Mouse (Mus musculus) hindbrain, postnatal 0 days (tissue): ENCODE measurements at regions not wholly inside any gene's neighbourhood (a gene's known extent, or its start where the extent isn't known, plus 50 kb on each side); places are given as distances from the start of the nearest gene placed in this dataset.

Experiments
- ATAC-seq: fragments of 200-750 bp; cut with Nextera tagmentation; 2 replicates; pipeline ENCODE4 v1.8.0; 2017; ENCODE audit warnings: mild to moderate bottlenecking, moderate TSS enrichment, moderate library complexity
- DNase-seq: peaks from one replicate; pipeline ENCODE4 v3.0.0-alpha.2; 2015; ENCODE audit warnings: low spot score
- H3K27ac ChIP-seq: fragments of 300-500 bp; sonication (generic); 2 replicates; pipeline ENCODE4 v1.5.1; 2014; ENCODE audit warnings: mild to moderate bottlenecking
- H3K27me3 ChIP-seq: fragments of 300-500 bp; sonication (generic); 2 replicates; pipeline ENCODE4 v1.6.1; 2014; ENCODE audit warnings: low read length, mixed read lengths; ENCODE audit not compliant: insufficient read depth
- H3K36me3 ChIP-seq: fragments of 300-500 bp; sonication (generic); 2 replicates; pipeline ENCODE4 v1.6.1; 2014; ENCODE audit warnings: low read length, mixed read lengths; ENCODE audit not compliant: insufficient read depth
- H3K4me1 ChIP-seq: fragments of 300-500 bp; sonication (generic); 2 replicates; pipeline ENCODE4 v1.6.1; 2014; ENCODE audit warnings: antibody characterized with exemption, low read length, mixed read lengths; ENCODE audit not compliant: insufficient read depth
- H3K4me2 ChIP-seq: fragments of 300-500 bp; sonication (generic); 2 replicates; pipeline ENCODE4 v1.6.1; 2014; ENCODE audit warnings: low read depth, mild to moderate bottlenecking, low read length, moderate library complexity, mixed read lengths
- H3K4me3 ChIP-seq: fragments of 300-500 bp; sonication (generic); 2 replicates; pipeline ENCODE4 v1.5.1; 2014; ENCODE audit warnings: low read length
- H3K9ac ChIP-seq: fragments of 300-500 bp; sonication (generic); replicated peaks from 2 replicates; pipeline ENCODE4 v1.6.1; 2014; ENCODE audit warnings: mild to moderate bottlenecking, low read length, moderate library complexity, mixed read lengths
- H3K9me3 ChIP-seq: fragments of 300-500 bp; sonication (generic); 2 replicates; pipeline ENCODE4 v1.6.1; 2016; ENCODE audit warnings: low read length, mixed read lengths
- CTCF ChIP-seq: IDR thresholded peaks from 2 replicates; pipeline ENCODE4 v1.5.1; 2016; ENCODE audit warnings: antibody characterized with exemption, control low read depth, low read depth
- WGBS: fragments of 180-500 bp; shearing (Covaris S2); extraction: QIAGEN DNeasy Blood & Tissue Kit; methylation state at CpG from one replicate; pipeline ENCODE4 v1.1.7; 2014; 5-methylcytosine and 5-hydroxymethylcytosine counted together

DNA sequence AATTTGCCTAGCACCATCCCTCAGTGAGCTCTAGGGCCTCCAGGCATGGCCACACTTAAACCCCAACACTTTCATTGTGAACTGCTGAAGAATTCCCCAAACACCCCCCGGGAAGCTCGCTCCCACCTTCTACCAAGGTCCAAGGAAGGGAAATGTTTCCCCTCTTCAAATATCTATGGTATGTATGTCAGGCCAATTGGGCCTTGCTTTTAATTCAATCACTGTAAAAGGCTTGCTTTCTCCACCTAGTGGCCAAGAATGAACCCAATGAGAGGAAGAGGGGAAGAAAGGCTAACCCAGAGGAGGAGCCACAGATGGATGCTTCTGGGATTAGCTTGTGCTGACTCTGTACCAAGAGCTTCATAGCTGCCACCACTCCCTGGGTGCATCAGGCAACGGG is 336.3 kb upstream of the Tgfbr2 start:
- TF ChIP-seq CTCF, result peak; percentile 65
- Histone ChIP-seq H3K4me1 (no peaks in the 10 kb centered on the region), H3K9ac (no peak overlapping the region), H3K4me2 (no peak overlapping the region), H3K9me3 (no peaks in the 10 kb centered on the region), H3K27ac (no peak overlapping the region), H3K36me3 (no peaks in the 10 kb centered on the region), H3K27me3 (no peaks in the 10 kb centered on the region), H3K4me3 (no peak overlapping the region)
- 58% methylated on average over 3 of the region's 3 CpGs for WGBS
- DNase-seq, result peak; percentile 51
- no peak for ATAC-seq

DNA sequence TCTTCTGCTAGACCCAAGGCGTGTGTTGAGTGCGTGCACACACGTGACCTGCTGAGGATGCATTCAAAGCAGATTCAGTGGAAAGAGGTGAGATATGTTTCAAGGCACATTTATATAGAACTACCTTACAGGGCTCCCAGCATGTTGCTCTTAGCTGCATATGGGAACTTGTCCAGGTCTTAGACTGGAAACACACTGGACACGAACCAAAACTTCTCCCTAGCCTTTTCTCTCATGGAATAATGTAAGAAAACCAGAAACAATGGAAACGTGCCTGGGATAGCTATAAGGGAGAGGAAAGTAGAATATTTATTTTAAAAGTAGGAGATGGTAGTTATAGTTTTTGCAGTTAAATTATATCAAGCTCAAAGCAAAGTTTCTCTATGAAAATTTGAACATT is 332.6 kb upstream of the Tgfbr2 start:
- Histone ChIP-seq H3K27ac (no peak overlapping the region), H3K36me3 (no peaks in the 10 kb centered on the region), H3K9me3 (no peaks in the 10 kb centered on the region), H3K9ac (no peak overlapping the region), H3K4me3 (no peak overlapping the region), H3K27me3 (no peaks in the 10 kb centered on the region), H3K4me1 (no peaks in the 10 kb centered on the region), H3K4me2 (no peak overlapping the region)
- no peak for ATAC-seq
- no peak for DNase-seq
- TF ChIP-seq CTCF, result no peak
- WGBS, result 80% methylated on average over 5 of the region's 5 CpGs

DNA sequence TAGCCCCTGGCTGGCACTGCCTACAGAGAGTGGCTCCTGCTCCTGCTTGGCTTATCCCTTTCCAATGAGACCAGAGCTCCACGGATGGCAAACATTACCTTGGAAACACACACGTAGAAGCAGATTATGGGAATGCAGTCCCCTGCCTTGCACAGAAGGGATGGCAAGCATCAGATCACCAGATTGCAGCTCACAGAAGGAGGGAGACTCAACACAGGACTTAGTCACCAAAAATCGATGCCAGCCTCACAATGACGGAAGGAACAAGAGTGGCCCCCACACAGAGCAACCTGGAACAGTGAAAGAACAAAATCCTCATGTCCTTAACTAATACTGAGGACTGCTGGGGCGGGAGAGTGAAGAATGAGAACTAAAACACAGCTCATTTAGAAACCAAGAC is 327.7 kb upstream of the Tgfbr2 start:
- TF ChIP-seq CTCF, result no peak
- peak; percentile 12 for DNase-seq
- Histone ChIP-seq H3K36me3 (no peaks in the 10 kb centered on the region), H3K27me3 (no peaks in the 10 kb centered on the region), H3K4me2 (no peak overlapping the region), H3K9me3 (no peaks in the 10 kb centered on the region), H3K4me1 (no peaks in the 10 kb centered on the region), H3K27ac (no peak overlapping the region), H3K4me3 (no peak overlapping the region), H3K9ac (no peak overlapping the region)
- 0 out of 2 replicates have a peak, but pooled peaks have one; percentile 15 for ATAC-seq
- WGBS, result 42% methylated on average over 5 of the region's 5 CpGs

DNA sequence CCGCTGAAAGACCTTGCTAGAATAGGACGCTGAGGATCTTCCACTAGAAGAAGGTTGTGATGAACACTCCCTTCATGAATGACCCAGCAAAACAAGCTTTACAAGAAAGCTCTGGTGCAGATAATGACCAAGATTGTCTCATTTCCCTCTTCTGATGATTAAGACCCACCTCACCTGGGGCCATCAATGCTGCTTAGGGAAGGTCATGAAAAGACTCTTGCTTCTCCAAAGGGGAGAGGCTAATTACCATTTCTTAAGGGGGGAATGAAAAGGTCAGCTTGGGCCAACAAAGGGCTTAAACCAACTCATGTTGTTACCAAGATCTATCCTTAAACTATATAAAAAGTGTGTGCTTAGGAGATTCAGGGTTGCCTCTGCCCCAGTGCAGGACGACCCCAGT is 325.8 kb upstream of the Tgfbr2 start:
- no peak for TF ChIP-seq CTCF
- no peak overlapping the region for H3K4me2 ChIP-seq
- H3K9ac ChIP-seq, result no peak overlapping the region
- no peak overlapping the region for H3K4me3 ChIP-seq
- ATAC-seq (no peak), DNase-seq (no peak)
- no peaks in the 10 kb centered on the region for H3K9me3 ChIP-seq
- H3K27ac ChIP-seq, result no peak overlapping the region
- no peaks in the 10 kb centered on the region for H3K4me1 ChIP-seq
- H3K27me3 ChIP-seq, result no peaks in the 10 kb centered on the region
- no peaks in the 10 kb centered on the region for H3K36me3 ChIP-seq
- WGBS, result 79% methylated on average over 3 of the region's 3 CpGs

DNA sequence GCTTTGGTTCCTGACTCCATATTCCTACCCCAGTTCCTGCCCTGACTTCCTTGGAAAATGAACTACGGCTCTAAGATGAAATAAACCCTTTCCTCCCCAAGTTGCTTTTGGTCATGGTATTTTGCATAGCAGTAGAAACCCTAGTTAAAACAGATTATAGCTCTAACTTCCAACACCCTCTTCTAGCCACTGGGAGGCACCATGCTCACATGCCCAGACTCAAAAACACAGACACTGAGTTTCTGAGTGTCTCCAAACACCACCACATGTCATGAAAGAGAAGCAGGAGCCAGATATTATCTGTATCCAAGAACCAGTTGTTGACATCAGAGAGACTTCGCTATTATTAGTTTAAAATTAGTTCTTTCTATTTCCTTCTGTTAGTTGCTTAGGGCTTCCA is 316.1 kb upstream of the Tgfbr2 start:
- H3K4me2 ChIP-seq, result no peak overlapping the region
- peak; percentile 26 for TF ChIP-seq CTCF
- ATAC-seq, result no peak
- H3K27me3 ChIP-seq, result no peaks in the 10 kb centered on the region
- H3K9me3 ChIP-seq, result 0 out of 2 replicates have a peak, but pooled peaks cover 3% of the 10 kb centered on the region
- DNase-seq, result peak; percentile 17
- no peak overlapping the region for H3K4me3 ChIP-seq
- no peaks in the 10 kb centered on the region for H3K36me3 ChIP-seq
- 91% methylated on average over 2 of the region's 2 CpGs for WGBS
- H3K27ac ChIP-seq, result no peak overlapping the region
- H3K9ac ChIP-seq, result no peak overlapping the region
- no peaks in the 10 kb centered on the region for H3K4me1 ChIP-seq

DNA sequence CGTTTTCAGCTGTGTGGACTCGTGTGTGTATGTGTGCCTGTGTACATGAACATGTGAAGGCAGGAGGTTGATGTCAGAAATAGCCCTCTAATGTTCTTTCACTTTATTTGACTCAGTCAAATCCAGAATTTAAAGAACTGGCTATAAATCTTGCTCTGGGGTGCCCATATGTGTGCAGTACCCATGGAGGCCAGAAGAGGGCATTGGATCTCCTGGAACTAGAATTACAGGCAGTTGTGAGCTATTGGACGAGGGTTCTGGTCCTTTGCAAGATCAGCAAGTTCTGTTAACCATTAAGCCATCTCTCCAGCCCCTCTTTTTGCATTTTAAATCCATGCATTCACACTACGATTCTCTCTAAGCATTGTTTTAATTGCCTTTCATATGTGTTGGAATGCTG is 314.6 kb upstream of the Tgfbr2 start:
- Histone ChIP-seq H3K4me2 (no peak overlapping the region), H3K9ac (no peak overlapping the region), H3K9me3 (0 out of 2 replicates have a peak, but pooled peaks cover 3% of the 10 kb centered on the region), H3K4me1 (no peaks in the 10 kb centered on the region), H3K36me3 (no peaks in the 10 kb centered on the region), H3K27ac (no peak overlapping the region), H3K27me3 (no peaks in the 10 kb centered on the region), H3K4me3 (no peak overlapping the region)
- peak; percentile 71 for TF ChIP-seq CTCF
- no peak for ATAC-seq
- WGBS, result 58% methylated on average over 4 of the region's 4 CpGs
- peak; percentile 55 for DNase-seq

DNA sequence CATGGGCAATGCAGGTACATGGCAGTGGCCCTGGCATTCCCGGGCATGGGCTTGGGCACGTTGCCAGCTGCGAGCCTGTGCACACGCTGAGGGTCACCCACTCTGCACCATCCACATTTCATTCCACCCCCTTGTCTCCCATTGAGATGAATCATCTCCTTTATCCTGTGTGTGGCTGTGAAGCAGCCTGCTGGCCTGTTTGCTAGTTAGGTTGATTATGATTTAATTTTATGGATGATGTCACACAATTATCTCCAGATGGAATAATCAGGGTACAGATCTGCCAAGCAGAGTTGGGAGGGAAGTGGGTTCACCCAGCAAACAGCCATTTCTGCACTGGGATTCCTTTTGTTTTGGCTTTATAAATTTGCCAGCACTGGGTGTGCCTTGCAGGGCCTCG is 314.1 kb upstream of the Tgfbr2 start:
- no peak for TF ChIP-seq CTCF
- ATAC-seq (peak; percentile 71), DNase-seq (peak; percentile 70)
- no peak overlapping the region for H3K9ac ChIP-seq
- no peak overlapping the region for H3K27ac ChIP-seq
- no peak overlapping the region for H3K4me3 ChIP-seq
- no peaks in the 10 kb centered on the region for H3K36me3 ChIP-seq
- no peak overlapping the region for H3K4me2 ChIP-seq
- no peaks in the 10 kb centered on the region for H3K27me3 ChIP-seq
- WGBS, result 43% methylated on average over 5 of the region's 5 CpGs
- no peaks in the 10 kb centered on the region for H3K4me1 ChIP-seq
- 0 out of 2 replicates have a peak, but pooled peaks cover 3% of the 10 kb centered on the region for H3K9me3 ChIP-seq
